Mouse (Mus musculus) liver, adult 2 months (tissue): ENCODE measurements around the gene Fam166a.

Experiments
- CTCF ChIP-seq: fragments of 200-500 bp; IDR thresholded peaks from 2 replicates; pipeline ENCODE4 v1.5.1; 2011; ENCODE audit warnings: low read depth, low read length, control low read depth
- POLR2A ChIP-seq: fragments of 200-500 bp; IDR thresholded peaks from 2 replicates; pipeline ENCODE4 v1.6.1; 2011; ENCODE audit warnings: low read length, control low read depth; ENCODE audit not compliant: insufficient read depth; ENCODE audit errors: extremely low read depth

DNA sequence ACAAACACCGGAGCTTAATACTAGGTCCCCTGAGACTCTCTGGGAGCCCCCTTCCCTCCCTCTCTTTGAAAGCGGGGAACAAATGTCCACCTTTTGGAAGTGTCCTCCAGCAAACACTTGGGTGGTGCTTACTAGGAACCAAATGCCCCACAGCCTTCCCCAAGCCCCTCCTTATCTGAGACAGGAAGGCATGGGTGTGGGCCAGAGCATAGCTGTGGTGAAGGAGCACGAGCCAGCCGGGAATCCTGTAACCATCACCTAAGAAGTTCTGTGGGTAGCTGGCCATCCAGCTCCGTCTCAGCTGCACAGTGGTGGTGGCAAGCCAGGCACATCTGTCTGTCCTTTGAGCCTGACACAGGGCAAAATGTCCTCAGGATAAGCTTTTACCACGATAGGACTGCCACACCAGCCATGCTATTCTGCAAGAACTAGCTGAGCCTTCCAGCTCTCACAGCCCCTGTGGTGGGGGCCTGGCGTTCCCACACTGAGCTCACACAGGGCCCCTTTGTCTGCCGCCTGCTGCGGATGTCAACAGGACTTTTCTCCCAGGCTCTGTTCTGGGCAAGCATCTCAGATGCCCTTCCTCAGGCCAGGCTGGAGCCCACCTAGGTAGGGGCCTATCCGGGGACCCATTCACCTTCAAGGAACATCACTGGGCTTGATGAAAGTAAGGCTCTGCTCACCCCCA lies 40.1 kb upstream of the Fam166a start:
- no peak for TF ChIP-seq POLR2A
- TF ChIP-seq CTCF, result no peak
